Mouse (Mus musculus) ES-E14 (cell line): ENCODE measurements around the gene Gm13279.

Source experiments
- CHD2 ChIP-seq: IDR thresholded peaks from 2 replicates; pipeline ENCODE4 v1.6.1; 2014; ENCODE audit warnings: mild to moderate bottlenecking, low read depth, low read length, inconsistent platforms
- HCFC1 ChIP-seq: IDR thresholded peaks from 2 replicates; pipeline ENCODE4 v1.6.1; 2012; ENCODE audit warnings: low read length, inconsistent platforms, borderline replicate concordance; ENCODE audit not compliant: insufficient read depth
- MAFK ChIP-seq: IDR thresholded peaks from 2 replicates; pipeline ENCODE4 v1.6.1; 2014; ENCODE audit warnings: mild to moderate bottlenecking, low read depth, low read length, inconsistent platforms; ENCODE audit not compliant: insufficient read depth
- ZC3H11A ChIP-seq: IDR thresholded peaks from 2 replicates; pipeline ENCODE4 v1.6.1; 2012; ENCODE audit warnings: low read depth, mild to moderate bottlenecking, inconsistent platforms, low read length, borderline replicate concordance
- ZNF384 ChIP-seq: IDR thresholded peaks from 2 replicates; pipeline ENCODE4 v1.6.1; 2012; ENCODE audit warnings: low read depth, low read length, inconsistent platforms

DNA sequence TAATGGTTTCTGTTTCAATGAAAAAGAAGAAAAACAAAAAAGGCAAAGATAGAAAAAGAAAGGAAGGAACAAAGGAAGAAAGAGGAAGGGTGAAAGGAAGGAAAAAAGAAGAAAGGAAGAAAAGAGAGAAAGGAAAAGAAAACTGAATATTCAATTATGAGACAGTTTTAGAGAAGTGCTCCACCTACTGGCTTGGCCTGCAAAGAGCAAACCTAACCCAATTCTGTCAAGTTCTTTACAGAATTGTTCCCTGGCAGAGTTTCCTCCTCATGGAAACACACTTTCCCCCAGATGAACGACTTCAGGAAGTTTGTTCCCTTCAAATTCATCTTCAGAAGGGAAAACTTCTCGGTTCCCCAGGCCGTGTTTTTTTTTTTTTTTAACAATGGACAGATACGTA, 25.8 kb downstream of the Gm13279 start:
- no peak for TF ChIP-seq ZC3H11A
- TF ChIP-seq MAFK = no peak
- TF ChIP-seq ZNF384 = no peak
- TF ChIP-seq CHD2 = no peak
- TF ChIP-seq HCFC1 = no peak
